Mouse (Mus musculus) heart, adult 8-10 months (tissue): Measurements from ENCODE around the gene Sash1. TPM values are rescaled to one million over a fixed set of nuclear protein-coding genes. Genes with fewer than 3 reads are reported as not detected.

Experiments used
- DNase-seq: peaks from one replicate; pipeline ENCODE4 v3.0.0; 2022; ENCODE audit warnings: low spot score
- total RNA-seq, 4 experiments: library from RNA; stranded (reverse); gene quantifications; 2 replicates each; pipeline ENCODE4 v1.2.4; 2022

Sash1 gene
- total RNA-seq, 4 experiments from 2014 or later = 22.3 to 26.1 (median 24.0) TPM

DNA sequence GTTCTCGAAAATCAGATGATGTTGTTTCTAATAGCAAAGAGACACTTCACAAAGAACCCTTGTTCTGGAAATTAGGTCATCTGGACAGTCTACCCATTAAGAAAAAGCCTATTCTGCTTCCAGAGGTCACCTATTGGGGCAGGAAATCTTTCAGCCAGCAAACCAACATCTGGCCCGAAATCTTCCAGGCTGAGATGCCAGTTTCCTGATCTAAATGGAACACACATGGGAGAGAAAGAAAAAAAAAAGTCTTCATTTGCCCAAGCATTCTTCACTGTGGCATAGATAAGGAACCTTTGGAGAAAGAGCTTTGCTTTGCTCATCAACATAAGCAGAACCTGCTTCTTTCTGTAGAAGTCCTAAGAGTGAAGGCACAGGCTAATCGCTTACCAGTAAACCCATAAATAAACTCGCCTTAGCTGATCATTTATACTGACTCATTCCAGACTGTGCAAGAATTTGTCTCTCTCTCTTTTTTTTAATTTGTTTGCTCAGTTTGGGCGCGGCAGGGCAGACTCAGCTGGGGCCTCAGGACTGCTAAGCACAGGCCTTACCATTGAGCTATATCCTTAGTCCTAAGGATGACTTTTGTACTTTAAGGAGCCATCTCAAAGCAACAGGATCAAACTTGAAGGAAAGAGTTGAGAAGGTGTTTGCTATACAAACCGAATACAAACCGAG is 13.1 kb upstream of the Sash1 start:
- no peak for DNase-seq

DNA sequence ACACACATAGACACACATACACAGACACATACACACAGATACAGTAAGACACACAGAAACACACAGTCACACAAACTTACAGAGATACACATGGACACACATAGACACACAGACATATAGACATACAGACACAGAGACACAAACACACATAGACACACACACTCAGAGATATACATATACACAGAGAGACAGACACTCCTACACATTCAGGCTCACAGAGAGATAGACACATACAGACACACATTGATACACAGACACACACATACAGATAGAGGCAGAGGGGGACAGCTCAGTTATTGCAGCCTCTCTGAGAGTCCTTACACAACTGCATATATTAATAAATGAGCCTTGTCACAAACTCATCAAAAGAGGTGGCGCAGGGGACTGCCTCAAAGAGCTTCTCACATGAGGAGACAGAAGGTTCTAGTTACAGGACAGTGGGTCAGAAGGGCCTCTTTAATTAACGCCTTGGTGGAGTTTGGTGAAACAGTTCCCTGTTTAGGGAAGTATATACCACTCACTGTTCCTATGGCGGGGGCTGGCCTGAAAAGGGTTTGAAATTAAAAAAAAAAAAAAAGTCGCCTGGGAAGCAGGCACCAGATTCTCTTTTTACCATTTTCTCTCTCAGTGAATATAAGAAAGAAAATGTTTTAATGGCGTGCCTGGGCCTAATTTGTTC is 12.4 kb upstream of the Sash1 start:
- no peak for DNase-seq

DNA sequence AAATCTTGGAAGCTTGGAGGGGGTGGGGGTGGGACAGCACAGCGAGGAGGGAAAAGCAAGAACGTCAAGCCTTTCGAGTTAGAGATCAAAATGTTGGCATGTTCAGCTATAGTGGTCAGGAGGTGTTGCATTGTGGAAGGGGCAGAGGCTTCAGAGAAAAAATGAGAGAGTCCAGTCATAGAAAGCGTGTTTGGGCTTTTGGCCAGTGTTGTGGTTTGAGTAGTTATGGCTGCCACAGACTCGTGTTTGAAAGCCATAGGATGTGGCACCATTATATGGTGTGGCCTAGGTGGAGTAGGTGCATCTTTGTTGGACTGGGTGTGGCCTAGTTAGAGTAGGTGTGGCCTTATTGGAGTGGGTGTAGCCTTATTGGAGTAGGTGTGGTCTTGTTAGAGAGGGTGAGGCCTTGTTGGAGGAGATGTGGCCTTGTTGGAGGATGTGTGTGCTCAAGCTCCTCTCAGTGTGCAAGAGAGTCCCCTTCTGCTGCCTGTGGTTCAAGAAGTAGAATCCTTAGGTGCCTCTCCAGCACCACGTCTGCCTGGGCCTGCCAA is 9.2 kb upstream of the Sash1 start:
- no peak for DNase-seq

DNA sequence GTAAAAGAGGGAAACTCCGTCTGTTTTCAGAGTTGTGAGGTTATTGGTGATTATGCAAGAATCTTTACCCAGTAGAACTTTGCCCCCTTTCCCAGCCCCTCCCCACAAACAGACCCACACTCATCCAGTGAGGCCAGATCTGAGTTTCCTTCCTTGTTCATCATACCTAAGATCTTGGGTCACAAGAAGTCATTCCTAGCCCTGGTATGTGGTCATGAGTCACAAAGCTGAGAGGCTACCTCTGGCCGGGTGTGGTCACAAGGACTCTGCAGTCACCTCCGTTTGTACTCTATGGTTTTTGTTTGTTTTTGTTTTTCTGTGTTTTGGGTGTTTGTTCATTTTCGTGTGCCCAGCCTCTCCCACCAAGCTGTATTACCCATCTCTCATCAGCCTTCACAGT is 4.6 kb upstream of the Sash1 start:
- DNase-seq = no peak

DNA sequence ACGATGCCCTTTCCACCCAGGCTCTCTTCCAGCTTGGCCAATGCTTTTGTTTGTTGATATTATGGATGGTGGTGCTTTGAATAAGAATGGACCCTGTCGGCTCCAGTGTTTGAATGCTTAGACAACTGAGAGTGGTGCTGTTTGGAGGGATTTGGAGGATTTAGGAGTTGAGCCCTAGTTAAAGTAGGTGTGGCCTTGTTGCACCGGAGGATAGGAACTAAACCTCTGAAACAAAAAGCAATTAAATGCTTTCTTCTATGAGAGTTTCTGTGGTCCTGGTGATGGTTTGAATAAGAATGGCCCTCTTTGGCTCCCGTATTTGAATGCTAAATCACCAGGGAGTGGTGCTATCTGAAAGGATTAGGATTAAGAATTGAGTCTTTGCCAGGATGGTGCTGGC is 3.5 kb upstream of the Sash1 start:
- DNase-seq = no peak

DNA sequence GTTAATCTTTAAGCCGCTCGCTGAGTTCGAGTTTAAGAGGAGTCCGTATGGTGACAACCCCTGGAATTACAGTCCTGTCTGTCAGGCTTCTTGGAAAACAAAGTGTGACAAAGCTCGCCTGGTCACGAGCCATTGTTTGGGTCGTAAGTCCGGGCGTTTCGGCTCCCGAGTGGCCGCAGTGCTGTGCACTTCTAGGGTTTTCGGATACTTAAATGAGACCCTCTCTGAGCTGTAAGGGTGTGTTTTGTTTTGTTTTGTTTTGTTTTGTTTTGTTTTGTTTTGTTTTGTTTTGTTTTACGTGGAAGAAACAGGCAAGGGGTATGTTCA is 621 bp upstream of the Sash1 start:
- no peak for DNase-seq

DNA sequence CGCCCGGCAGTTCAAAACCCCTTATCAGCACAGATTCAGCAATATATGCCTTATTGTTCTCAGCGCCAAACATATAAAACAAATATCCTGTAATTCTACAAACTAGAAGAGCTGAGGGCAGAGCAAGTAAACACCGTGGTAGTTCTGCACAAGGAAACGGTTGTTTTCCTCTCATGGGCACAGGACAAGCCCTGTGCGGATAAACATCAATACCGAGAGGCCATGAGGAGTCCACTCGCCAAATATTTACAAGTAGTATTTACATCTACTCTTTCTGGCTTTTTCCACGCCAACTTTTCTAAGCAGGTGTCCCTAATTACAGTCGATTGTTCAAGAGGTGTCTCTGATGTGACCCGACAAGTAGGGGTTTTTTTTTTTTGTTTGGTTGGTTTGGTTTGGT is 669 bp downstream of the Sash1 start:
- DNase-seq = peak; percentile 42

DNA sequence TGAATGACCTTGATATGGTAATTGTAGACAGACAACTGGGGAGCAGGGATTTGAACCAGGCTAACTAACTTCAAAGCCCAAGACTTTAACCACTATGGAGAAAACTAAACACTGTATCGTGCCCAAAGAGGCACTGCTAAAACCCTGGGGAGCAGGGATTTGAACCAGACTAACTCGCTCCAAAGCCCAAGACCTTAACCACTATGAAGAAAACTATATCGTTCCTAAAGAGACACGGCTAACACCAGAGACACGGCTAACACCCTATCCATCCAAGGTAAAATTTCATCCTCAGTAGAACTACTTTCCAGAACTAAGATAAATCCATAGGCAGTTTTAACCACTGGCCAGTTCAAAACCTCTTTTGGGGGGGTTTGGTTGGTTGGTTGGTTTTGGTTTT is 1.3 kb downstream of the Sash1 start:
- DNase-seq = no peak

DNA sequence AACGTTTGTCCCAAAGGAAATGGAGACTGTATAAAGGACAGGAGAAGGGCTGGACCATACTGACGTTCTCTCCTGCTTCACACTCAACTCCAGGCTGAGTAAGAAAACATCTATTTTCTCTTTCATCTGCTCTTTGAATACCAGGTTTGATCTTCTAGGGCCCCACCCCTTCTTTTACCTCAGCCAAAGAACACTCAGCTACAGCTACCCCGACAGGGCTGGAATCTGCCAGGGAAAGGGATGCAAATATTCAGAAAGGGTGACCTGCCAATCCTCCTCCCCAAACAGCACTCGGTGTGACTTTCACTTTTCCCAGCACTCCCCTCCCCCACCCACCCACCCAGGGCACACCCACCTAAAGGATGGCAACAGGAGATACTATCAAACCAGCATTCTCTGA is 2.2 kb downstream of the Sash1 start:
- DNase-seq = no peak

DNA sequence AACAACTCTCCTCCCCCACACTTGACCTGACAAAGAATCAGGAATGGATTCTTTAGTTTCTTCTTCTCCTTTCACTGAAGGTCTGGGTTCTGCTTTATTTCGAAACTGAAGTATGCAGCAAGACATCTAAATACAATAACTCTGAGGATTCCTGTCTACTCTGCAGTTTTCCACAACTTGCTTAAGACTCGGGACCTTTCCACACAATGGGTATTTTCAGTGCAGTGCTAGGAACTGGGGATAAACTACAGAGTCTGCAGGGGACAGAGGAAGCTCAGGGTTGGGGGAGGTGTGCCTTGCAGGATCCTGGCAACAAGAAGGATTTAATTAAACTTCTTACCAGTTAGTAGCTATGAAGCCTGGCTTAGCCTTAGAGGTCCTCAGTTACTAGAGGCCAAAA is 4.1 kb downstream of the Sash1 start:
- DNase-seq = no peak

DNA sequence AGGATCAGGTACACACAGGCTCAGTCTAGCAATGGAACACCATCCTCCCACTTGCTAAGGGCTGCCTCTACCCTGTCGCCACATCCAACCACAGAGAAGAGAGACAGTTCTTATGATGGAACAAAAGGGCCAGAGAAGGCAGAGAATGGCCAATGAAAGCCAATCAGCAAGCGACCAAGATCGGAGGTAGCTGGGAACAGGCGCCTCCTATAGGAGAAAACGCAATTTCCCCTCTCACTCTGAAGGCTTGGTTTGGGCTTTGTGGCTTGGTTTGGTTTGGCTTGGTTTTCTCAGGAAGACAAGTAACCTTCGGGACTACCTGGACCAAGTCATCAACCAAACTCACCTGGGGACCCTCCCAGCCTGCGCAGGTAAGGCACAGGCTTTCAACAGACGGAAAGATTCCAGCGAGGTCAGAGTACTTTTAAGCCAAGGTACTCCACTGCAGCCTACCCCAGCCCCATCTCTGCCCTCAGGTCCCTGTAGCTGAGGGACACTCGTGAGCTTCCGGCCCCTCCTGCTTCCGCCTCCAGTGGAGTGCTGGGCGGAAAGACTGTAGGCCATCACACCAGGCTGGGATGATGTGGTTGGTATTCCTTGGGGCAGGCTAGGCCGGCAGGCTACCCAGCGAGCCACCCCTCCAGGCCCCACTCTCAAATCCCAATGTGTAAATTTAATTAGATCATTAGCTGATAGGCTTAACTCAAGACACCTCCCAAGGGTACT is 4.8 kb downstream of the Sash1 start:
- DNase-seq = no peak

DNA sequence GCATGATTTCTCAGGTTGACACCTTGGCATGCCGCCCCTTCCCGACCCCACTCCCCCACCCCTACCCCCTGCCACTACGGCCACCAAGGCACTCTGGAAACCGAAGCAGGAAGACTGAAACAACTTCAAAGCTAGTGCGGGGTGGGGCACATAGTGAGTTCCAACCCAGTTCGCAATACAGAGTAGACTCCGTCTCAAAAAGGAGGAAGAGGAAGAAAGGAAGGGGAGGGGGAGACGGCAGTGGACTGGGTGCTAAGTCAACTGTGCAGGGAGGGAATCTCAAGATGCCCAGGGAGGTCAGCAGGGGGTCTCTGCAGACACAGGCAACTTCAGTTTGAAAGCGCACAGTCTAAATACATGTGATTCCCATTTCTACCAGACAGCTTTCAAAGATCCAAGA is 7.0 kb downstream of the Sash1 start:
- no peak for DNase-seq

DNA sequence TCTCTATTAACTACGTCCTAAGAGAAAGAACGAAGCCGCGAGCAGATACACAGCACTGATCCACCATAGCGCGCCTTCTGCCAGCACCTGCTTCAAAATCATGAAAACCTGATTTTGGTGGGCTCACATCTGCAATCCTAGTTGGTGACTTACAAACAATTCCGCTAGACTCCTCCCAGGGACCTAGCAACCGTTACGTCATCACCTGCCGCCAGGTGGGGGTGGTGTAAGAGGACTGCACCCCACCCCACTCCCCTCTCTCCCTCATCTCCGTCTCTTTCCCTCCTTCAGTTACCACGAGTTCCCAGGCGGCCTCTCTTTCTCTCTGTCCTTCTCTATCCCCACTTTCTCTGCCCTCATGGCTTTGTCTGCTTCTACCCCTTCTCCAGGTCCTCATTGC is 7.5 kb downstream of the Sash1 start:
- no peak for DNase-seq

DNA sequence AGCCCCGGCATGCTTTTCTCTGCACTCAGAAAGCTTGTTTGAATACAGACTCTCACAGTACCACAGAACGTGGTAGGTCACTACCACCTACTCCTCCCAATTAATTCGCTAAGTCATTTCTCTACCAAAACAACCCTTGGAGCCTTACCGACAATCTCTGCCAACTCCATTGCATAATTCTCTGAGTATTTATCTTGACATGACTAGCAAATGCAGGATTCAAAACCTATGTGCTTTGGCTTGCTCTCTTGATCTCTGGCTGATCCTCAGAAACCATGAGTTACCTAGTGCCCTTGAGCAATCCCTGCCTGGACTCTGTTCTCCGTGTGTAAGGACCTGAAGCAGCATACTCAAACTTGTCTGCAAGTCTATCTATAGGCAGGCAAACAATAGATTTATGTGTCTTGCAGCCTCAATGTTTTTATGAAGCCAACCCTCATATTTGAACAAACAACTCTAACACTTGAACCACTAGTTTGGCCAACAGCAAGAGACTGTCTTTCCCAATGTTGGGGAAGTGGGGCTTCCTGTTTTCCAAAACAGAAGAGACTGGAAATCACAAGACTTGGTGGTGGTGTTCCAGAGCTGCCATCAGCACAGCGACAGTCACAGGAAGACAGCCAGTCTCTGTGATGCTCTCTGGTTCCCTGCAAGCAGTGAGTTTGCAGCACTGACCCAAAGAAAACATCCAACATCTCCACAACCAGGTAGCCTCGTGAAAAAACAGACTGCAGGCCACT is 12.1 kb downstream of the Sash1 start:
- peak; percentile 48 for DNase-seq

DNA sequence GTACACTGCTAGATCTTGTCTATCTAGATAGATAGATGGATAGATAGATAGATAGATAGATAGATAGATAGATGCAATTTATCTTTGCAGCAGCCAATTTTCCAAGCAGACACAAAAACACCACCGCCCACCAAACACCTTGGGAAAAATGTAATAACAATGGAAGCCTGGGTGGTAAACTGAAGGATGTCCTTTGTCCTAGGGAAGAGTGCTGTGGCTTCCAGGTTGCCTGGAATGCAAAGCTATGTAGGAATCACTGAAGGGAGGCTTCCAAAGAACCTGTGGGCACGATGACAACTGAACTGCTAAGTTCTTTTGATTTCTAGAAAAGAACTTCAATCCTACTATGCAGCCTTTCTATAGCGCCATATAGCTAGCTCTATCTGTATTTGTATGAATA is 13.1 kb downstream of the Sash1 start:
- no peak for DNase-seq

DNA sequence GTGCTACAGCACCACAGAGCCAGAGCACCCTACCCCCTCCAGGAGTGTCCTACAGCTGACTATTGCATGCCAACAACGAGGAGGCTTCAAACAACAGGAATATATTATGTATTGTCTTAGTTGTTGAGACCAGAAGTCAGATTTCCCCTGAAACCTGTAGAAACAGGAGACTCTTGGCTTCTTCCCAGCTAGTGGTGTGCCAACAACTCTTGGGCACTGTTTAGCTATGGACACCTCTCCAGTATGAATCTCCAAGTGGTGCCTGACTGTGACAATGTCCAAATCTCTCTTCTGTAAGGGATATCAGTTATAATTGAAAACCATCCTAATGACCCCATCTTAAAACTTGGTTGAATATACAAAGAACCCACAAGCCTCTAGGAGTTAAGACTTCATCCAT is 13.9 kb downstream of the Sash1 start:
- no peak for DNase-seq

DNA sequence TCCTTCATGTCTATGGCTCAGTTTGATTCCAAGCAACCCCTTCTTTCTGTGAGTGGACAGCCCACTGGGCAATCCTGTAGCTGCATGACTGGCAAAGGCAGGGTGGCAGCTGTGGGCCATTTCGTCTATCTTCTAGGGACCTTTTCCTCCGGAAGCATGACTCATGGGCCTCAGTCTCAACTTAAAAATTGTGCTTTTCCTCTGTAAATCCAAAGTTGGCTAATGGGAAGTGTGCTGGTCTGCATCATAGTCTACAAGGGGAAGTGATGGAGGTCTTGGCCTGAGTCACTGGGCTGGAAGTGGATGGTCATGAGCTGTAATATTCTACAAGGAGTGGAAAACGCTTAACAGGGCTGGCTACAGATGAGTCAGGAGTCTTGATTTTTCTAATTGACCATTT is 15.5 kb downstream of the Sash1 start:
- peak; percentile 71 for DNase-seq

DNA sequence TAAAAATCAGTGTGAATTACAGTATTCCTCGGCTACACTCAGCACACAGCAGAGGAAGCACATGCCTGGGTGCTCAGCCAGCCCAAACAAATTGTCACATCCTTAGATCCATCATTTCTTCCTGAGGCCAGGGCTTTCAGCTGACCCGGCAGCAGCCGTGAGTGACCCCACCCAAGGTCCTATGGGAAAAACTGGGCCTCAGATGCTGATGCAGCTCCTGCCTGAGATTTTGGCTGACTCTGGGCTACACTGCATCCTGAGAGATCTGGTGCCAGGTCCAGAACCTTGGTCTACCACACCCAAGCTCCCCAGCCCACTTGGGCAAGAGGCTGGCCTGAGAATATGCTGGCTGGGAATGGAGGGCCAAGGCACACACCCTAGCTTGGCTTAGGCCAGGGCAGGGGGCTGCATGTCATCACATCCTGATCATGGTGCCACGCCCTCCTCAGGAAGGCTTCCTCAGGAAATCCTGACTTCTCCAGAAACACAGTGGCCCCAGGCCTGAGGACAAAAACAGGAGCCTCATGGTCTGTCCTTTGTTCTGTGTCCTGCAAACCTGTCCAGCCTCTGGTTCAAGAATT is 19.7 kb downstream of the Sash1 start:
- peak; percentile 91 for DNase-seq

DNA sequence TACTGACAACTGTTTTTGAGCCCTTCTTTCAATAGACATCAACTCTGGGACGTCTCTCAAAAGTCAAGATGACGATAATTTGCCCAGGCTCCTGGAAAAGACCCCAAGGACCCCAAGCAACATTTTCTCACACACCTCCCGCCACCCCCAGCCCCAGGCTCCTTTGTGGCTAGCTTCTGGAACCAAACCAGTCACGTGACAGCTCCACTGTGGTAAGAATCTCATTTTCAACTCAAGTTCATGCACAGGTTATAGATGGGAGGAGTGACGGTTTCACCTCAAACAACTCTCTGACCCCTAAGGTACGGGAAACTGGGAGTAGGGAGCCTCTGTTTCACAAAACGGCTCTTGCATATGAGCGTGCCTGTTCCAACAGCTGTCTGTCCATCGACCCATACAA is 25.2 kb downstream of the Sash1 start:
- DNase-seq = no peak

DNA sequence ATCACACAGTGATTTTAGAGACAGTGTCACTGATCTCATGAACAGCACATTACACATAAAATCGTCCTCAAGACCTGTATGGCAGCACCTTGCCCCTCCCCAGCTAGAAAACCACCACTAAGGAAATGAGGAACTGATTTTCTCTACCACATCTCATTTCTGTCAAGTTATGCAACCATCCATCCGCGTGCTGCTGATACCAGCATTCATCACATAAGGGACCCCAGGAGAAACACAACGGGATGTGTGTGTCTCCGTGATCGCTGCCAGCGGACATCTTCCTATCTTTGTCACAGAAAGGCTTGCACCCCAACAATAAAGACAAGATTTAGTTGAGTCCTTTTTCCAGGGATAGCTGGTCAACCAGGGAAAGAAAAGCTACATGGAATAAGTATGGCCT is 27.2 kb downstream of the Sash1 start:
- DNase-seq = no peak

DNA sequence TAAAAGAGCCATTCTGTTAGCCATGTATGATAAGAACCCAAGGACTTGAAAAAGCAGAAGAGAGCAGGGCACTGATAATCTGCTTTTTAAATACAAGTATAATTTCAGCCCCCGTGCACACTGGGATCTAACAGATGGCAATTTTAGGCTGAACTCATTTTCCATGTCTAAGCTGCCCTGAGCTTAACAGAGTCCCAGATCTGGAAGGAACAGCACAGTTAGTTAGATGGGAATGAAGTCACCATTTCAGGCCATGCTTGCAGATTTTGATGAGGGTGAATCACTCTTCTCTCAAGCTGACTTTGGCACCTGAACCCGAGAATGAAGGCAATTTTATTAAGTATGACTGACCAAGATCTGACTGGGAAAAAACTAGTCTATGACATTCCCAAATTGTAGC is 28.9 kb downstream of the Sash1 start:
- DNase-seq = no peak

DNA sequence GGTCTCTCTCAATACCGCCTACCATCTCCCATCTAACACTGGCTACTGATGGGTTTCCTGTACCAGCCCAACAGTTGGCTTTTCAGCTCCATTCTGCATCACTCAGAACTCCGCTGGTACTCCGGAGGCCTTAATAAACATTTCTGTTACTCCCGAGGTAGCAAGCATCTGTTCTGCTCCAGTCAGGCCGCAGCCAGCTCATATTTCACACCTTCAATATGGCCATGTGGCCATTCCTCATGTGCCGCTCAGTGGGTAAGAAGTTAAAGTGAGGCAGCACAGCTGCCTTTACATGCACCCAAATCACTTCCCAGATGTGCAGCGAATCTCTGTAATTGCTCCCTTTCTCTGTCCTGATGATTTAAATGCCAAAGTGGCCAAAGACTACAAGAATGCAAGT is 32.5 kb downstream of the Sash1 start:
- no peak for DNase-seq
